Mouse (Mus musculus): ENCODE data around the gene Btbd9.

Gene Btbd9

DNA sequence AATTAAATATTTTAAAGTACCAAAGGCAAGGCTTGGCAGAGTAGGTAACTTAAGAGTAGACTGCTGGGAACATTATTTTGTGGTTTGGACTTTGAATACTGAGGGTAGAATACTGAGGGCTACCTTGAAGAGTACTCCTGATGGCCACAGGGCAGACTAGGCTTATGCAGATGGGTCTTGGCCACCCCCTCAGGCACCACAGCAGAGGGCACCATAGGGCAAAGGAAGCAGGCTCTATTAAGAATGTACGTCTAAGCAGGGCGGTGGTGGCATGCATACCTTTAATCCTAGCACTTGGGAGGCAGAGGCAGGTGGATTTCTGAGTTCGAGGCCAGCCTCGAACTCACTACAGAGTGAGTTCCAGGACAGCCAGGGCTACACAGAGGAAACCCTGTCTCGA is 237.0 kb downstream of the Btbd9 start:
- DNase-seq (ENCODE audit: low spot score), result no peak

DNA sequence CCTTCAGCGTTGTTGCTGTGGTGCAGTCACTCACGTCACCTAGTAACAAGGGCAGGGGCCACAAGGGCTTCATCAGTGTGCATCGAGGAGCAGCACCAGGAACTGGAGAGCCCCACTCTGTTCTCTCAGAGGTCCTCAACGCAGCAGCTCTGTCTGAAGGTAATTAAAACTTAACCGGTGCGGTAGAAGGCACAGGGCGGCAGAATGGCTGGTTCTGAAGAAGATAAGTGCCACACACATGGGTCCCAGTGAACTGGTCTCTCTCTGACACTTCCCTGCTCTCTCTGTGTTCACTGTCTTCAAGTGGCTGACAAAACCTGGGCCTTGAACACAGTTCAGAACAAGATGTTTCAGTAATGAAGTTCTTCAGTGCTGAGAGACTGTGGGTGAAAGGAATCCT is 239.5 kb downstream of the Btbd9 start:
- DNase-seq (ENCODE audit: low spot score), result no peak

DNA sequence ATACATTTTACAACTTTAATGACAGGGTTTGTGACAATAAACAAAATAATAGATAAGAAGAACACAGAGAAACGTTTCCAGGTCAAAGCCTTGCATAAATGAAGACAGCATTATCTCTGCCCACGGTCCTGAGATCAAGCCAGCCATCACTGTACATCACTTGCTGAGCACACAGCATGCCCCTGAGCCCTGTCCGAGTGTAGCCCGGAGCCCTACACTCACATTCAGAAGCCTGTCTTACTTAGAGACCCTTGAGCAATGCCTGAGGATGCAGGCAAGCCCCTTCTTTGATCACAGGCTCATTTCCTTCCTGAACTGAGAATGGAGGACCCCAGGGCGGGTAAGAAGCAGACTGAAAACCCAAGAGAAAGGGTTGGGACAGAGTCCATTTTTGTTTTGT is 240.0 kb downstream of the Btbd9 start:
- no peak for DNase-seq (ENCODE audit: low spot score)

DNA sequence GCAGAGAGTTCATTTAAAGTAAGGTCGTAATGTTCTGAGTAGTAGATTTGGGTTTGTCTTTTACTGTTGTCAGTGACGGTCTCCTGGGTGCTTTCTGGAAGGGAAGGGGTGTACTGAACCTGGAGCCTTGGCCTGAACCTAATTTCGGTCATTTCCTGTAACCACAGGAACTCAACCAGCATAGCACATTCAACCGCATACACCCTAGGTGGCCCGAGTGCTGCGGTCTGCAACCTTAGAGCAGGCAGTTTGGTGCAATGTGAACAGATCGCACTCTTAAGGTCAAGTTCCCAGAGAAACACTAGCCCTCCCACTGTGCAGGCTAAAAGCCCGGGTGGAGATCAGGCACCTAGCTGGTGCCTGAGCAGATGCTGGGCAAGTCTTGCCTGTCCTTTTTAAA is 240.5 kb downstream of the Btbd9 start:
- no peak for DNase-seq (ENCODE audit: low spot score)

DNA sequence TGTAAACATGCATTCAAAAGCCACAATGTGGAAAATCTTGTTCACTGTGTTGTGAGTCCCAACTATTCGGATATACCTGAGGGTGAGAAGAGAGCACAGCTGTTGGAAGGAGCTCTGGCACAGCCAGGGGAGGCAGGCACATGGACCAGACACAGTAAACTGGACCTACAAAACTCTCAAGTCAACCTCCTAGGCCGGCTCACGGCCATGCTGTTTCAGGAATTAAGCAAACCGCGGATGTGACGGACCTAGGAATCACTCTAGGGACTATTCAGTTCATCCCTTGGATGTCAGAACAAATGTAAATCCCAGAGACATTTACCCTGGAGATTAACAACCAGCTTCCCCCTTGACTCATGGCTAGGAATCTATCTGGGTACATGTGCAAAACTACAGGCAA is 242.0 kb downstream of the Btbd9 start:
- DNase-seq (ENCODE audit: low spot score), result no peak

DNA sequence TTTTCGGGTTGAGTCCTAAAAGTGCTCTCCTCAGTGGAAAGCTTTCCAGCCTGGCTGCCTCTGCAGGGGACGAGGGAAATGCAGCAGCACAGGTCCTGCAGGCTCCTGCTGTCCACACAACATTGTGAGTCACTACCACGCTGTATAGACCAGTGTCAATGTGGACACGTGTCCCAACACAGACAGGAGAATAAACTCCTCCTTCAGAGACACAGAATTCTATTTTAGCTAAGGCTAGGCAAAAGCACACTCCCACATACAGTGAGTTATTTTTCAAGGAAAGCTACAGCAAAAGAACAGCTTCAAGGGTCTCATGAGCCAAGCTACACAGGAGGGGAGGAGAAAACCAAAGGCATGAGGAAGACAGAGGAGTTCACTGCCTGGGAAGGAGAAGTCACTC is 243.2 kb downstream of the Btbd9 start:
- no peak for DNase-seq (ENCODE audit: low spot score)

DNA sequence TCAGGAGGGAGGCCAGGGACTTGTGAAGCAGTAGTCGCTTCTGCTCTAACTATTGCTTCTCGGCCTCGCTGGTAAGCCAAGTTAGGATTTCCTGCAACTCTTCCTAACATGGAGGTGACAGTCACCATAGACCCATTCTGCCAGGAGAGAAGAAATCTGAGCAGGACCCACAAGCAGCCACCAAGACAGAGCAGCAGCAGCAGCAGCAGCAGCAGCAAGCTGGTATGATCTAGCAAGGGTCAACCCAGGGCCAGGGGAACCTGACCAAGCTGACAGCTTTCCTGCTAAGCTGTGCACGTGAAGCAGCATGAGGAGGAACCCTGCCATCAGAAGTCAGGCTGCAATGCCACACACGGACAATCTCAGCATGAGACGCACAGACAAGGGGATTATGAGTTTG is 244.9 kb downstream of the Btbd9 start:
- DNase-seq (ENCODE audit: low spot score), result no peak

DNA sequence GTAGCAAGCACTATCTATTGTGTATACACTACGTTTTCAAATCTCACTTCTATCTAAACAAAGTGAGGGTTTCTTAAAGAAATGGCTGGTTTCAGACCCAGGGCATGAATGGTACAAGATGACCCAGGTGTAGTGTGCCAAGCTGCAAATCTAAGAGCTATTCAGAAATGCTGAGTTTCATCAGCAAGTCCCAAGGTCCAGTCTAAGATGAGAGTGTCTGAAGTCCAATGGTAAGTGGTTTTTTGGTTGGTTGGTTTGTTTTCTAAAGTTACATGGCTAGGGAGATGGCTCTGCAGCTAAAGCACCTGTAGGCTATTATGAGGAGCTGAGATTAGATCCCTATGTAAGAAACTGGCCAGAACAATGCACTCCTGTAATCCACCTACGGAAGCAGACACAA is 246.8 kb downstream of the Btbd9 start:
- no peak for DNase-seq (ENCODE audit: low spot score)

DNA sequence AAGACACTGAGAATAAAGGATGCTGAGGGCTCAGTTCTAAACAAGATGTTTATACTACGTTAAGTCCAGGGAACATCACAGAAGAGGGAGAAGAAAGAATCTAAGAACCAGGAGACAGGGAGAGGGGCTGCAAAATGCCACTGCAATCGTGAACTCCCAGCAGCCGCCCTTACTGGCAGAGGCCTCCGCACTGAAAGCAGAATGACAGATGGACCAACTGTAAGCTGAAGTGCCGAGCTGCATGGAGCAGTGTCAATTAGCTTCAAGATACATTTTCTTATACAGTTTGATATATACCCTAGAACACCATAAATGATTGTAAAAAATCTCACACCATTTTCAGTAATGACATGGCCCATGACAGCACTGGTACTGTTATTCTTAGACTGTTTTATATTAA is 247.4 kb downstream of the Btbd9 start:
- DNase-seq (ENCODE audit: low spot score), result no peak

DNA sequence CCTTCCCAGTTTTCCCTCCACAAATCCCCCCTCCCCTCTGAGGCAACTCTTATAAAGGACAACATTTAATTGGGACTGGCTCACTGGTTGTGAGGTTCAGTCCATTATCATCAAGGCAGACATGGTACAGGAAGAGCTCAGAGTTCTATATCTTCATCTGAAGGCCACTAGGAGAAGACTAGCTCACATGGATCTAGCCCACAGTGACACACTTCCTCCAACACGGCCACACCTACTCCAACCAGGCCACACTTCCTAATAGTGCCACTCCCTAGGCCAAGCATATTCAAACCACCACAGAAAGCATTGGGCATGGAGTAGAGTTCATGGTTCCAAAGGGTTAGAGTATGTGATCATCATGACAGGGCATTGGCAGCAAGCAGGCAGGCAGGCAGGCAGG is 249.4 kb downstream of the Btbd9 start:
- DNase-seq (ENCODE audit: low spot score), result no peak

DNA sequence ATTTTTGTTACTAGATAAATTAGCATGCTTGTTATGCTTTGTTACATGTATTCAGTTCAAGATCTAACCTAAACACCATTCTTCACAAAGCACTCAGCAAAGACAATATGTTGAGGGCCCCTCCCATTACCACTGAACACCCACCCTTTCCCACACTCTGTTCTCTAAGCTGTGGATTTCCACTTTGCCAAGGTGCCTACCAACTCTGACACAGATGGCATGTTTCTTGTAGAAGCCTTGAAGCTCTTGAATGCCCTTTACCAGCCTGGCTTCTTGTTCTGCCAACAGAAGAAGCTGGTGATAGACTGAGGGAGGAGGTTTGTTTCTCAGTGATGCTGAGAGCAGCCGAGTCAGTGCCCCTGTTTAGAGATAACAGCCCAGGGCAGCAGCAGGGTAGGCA is 256.0 kb downstream of the Btbd9 start:
- no peak for DNase-seq (ENCODE audit: low spot score)

DNA sequence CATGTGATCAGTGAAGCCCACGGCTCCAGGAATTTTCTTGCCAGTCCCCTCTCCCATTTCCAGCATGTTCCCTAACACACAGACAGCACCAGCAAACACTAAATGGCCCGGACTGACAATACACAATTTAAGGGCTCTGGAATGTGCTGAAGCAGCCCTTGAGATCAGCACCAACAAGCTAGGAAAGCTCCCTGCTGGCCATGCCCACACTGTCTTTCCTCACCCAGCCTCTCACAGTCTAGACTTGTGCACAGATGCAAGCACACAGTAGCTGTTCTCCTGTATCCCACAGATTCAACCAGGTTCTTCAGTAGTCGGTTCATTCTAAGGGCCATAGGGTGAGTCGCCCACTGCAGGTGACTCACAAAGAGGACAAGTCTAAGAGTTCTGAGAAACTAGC is 263.6 kb downstream of the Btbd9 start:
- DNase-seq (ENCODE audit: low spot score), result no peak

DNA sequence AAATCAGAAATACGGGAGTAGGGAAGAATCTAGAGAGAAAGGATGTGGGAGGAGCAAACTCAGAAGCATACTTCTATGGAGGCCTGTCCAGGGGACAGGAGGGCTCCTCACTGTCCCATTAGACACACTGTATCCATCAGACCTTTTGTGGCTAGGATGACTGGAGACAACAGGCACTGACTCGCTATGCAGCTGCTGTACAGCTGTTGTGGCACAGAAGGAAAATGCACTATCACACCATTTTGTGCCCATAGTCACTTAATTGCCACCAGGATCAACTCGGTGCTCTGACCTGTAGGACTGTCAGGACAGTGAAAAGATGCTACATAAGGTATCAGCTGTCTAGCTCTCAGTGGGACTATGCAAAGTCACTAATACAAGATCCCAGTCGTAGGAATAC is 266.7 kb downstream of the Btbd9 start:
- DNase-seq (ENCODE audit: low spot score), result no peak

DNA sequence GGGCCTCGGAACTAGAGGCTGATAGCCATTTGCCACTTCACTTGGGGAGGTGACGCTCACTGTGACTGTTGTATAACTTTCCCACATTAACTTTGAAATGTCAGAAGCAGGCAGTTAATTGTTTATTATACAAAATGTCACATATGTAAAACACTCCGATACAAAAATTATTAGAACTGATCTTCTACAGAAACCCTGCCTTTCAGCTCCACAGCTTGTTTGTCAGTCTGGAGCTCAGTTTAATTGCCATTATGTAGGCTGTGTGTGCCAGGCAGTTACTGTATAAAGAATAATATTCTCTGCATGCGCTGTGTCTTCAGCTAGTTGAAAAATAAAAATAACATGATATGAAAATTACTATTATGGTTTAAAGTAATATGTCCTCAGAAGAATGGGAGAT is 267.4 kb downstream of the Btbd9 start:
- no peak for DNase-seq (ENCODE audit: low spot score)

DNA sequence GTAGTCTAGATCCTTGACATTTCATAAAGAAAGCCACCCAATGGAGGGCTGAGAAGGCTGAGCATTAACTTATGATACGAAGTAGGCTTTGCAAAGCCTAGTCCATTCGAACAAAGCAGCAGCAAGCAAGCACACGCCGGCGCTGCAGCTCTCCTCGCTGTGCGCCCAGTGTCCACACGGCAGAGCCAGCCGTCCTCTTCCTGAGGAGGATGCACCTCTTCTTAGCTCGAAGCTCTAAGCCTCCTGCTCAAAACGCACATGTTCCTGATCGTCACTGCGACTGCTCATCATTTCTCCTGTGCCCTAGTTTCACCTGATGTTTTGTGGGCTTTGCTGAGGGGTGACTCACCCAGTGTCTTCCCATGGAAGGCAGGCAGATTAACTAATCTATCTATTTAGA is 268.0 kb downstream of the Btbd9 start:
- DNase-seq (ENCODE audit: low spot score), result no peak

DNA sequence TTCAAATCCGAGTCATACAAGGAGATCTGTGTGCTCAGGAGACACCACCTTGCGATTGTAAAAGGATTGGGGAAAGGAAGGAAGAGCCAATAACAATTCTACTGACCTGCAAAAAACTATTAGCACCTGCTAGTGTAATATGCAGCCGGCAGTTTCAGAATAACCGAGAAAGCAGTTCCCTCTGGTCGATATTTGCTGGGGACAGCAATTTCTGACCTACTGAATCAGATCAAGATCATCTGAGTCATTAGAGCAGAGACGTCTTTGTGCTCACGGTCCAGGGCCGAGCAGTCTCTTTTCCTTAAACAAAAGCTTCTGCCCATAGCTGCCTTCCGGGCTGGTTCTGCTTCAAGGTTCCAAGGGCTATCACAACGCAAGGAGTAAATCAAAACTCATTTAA is 269.1 kb downstream of the Btbd9 start:
- DNase-seq (ENCODE audit: low spot score), result no peak

DNA sequence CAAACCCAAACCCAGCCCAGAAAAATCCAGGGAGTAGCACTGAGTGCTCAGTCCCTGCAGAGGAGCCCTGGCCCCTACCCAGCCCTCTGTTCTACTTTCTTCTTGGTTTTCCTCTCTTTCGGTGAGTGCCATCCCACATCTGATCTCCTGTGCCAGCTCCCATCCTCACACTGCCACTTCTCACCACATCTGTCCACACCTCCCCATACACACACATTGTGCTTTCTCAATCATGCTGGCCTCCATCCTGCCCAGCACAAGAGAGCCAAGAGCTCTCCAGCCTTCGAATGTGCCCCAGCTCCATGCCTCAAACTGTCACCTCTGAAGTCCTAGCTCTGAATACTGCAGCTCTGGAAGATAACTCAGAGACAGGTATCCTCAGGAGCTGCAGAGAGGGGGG is 271.5 kb downstream of the Btbd9 start:
- no peak for DNase-seq (ENCODE audit: low spot score)

DNA sequence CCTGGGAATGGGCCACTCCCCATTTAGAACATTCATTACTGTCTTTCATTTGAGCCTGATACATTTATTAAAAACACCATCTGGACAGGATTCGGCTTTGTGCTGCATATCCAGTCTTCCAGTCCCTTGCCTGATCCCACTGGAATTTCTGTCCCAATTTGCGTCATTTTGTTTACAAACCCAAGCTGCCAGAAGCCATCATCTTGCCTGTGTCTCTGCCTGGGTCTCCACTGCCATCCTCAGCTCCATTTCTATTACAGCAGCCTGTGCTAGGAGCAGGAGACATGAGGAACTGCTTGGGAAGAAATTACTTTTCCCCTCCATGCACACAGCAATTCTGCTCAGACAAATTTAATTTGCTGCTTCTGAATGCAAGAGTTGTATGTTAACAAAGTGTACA is 274.9 kb downstream of the Btbd9 start:
- no peak for DNase-seq (ENCODE audit: low spot score)

DNA sequence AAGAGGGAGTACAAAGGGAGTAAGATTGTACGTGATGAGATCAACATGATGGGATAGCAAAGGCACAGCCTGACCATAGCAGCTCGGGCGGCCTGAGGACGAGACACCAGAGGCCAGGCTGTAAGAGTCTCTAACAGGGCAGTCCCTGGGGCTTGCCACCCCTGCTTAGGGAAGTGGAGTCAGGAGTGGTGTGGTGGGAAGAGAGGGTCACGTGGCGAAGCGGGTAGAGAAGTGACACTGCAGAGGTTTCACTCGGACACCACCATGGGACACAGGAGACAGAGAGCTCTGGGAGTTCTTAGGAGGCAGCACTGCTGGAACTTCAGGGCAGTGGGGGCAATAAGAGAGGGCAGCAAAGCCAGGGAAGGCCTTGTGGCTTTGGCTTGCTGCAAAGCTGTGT is 278.9 kb downstream of the Btbd9 start:
- DNase-seq (ENCODE audit: low spot score), result no peak

DNA sequence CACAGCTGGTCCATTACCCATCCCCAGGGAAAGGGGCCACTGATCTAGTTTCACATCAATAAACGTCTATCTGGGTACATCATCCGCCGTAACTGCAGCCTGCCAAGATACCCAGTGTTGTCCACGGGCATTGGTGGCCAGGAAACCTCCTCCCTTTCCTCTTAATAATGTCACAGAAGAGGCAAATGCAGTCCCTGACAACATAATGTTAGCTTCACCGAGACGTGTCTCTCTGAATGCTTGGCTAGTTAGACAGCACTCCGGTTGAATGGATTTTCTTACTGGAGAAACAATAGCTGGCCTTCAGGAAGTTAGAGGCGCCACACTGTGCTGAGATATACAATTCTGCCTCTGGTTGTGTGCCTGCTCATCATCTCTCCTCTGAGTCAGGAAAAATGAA is 280.2 kb downstream of the Btbd9 start:
- DNase-seq (ENCODE audit: low spot score), result no peak

DNA sequence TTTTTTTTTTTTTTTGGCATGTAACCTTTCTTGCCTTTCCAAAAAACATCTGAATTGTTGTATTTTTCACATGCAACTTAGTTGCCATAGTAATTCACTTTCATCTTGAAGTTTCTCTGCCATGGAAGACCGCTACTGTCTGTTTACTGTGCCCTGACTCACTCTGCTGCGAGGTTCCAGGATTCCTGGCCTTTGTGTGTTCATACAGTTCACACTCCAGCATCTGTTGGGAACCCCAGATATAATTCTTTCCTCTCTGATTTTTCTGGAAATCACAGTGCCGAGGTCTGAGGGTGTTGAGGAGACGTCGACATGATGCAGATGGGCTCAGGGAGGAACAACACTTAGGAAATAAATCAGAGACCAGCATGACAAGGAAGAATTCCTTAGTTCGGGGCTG is 283.6 kb downstream of the Btbd9 start:
- no peak for DNase-seq (ENCODE audit: low spot score)

DNA sequence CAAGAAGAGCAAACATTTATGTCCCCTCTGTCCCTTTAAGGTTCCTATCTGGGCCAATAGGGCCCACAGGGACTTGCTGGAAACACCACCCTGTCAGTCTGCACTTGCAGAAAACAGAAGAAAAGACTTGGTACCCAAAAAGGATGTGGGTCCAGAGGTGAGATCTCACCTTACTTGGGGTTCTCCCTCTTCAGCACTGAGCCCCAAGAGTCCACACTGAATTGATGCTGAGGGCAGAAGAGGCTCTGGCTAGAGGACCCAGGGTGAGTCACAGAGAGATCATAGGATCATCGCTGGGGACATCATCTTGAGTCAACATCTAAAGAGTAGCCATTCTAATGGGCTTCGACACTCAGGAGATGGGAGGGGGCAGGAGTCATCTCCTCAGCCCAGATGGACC is 290.6 kb downstream of the Btbd9 start:
- DNase-seq (ENCODE audit: low spot score), result no peak

DNA sequence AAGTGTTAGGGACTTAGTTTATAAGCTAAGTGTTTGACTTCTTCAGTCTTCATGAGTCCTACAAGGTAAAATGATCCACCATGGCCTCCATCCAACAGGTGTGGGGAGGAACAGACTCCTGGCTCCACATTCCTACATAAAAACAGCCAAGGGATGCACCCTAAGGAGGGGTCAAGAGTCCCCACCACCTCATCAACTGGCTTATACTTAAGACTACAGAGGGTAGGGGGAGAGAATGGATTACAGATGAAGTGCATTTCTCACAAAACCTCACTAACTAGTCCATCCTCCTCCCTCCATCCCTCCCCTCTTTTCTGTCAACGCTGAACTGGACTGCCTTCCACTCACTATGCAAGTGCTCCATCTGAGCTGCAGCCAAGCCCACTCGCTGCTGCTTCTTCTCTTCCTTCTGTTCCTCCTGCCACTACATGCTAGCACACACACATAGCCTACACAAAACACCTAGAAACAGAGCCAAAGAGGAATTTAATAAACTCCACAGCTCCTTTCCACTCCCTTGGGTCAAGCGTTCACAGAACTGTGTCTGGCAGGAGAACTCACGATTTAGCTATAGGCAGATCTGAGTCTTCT is 292.7 kb downstream of the Btbd9 start:
- no peak for DNase-seq (ENCODE audit: low spot score)

DNA sequence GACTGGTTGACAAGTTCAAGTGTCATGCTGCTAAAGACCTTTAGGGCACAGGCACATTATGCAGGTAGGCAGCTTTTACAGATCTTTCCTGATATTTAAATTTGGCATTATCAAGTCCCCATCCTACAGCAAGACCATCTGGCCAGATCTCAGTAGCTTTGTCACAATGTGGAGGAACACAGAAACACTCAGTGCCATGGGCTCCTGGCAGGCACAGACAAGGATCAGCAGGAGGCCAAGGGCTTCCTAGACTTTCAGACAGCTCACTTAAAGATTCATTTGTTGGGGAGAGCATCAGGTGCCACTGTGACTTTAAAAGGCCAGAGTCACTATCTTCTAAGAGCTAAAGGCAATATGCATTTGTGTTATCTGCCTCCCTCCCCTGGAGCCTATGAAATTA is 293.3 kb downstream of the Btbd9 start:
- DNase-seq (ENCODE audit: low spot score), result no peak
